Mouse (Mus musculus): ENCODE measurements around the gene Uggt1.

- TF ChIP-seq CTCF (IDR thresholded peaks at IDR 0.05; ENCODE audit: low read depth, low read length) (no peak), EP300 (IDR thresholded peaks at IDR 0.05; ENCODE audit: insufficient read depth, low read depth, low read length) (no peak)
Measured at GRCm38 (mm10) chr1:36266293-36266692, 21.8 kb upstream of the Uggt1 start.
